Mouse (Mus musculus): ENCODE results near the gene Tapbp.
A peak's percentile ranks its signal among the peaks of the same experiment; 100 is the strongest.
"Not testable (repeated sequence)": the region's sequence is repeated elsewhere in the genome, so short reads cannot be mapped to it uniquely, and the experiment has no call there.

Gene Tapbp

DNA sequence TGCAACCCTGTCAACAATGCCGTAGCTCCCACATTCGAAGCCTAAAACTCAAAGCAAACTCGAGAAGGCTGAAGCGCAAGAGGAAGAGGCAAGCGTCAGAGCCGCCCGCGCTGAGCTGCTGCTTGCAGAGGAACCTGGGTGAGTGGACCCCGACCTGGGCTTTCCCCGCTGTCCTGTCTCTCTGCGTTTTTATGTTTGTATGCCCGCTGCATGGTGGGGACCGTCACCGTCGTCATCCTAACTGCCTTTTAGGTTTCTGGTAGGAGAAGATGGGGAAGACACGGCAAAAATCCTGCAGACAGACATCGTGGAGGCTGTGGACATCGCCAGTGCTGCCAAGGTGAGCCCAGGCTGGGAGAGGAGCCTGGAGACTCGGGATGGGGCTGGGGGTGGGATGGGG lies 25.7 kb downstream of the Tapbp start:
- DNase-seq (ENCODE audit: low spot score in 2 of 2), result no peak

GRCm38 (mm10) chr17:33943454-33943853 lies 27.8 kb downstream of the Tapbp start:
- no peak for DNase-seq (ENCODE audit: low spot score in 2 of 2)

GRCm38 (mm10) chr17:33947430-33948089 lies 31.9 kb downstream of the Tapbp start:
- peak in 1 of 2 experiments; percentile 39 for DNase-seq (ENCODE audit: low spot score in 2 of 2)

DNA sequence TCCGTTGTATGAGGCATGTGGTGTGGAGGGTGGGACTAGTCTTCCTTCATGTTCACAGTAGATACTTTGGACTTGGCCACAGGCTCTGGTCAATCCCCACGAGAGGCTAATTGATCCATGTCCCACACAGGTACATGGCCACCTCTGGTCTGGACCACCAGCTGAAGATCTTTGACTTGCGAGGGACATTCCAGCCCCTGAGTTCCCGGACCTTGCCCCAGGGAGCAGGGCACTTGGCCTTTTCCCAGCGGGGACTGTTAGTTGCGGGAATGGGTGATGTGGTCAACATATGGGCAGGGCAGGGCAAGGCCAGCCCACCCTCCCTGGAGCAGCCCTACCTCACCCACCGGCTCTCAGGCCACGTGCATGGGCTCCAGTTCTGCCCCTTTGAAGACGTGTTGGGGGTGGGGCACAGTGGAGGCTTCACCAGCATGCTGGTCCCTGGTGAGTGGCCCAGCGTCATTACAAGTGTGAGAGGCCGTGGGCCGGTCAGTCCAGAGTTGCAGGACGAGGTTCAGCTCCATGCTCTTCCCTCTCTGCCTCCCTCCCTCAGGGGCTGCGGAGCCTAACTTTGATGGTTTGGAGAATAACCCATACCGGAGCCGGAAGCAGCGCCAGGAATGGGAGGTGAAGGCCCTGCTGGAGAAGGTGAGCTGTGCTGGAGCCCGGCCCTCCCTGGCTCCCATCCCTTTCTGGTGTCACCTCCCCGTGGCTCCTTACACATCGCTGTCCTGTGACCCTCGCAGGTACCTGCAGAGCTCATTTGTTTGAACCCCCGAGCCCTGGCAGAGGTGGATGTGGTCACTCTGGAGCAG lies 32.6 kb downstream of the Tapbp start:
- DNase-seq (ENCODE audit: low spot score in 2 of 2), result no peak

- DNase-seq (ENCODE audit: low spot score in 2 of 2), result no peak
Observed at GRCm38 (mm10) chr17:33948905-33949537, 33.3 kb downstream of the Tapbp start.

GRCm38 (mm10) chr17:33950131-33950625 lies 34.5 kb downstream of the Tapbp start:
- no peak for DNase-seq (ENCODE audit: low spot score in 2 of 2)

GRCm38 (mm10) chr17:33951021-33951946 lies 35.6 kb downstream of the Tapbp start, which contains the start of gene B3galt4:
Gene B3galt4 (minus strand): TSS chr17:33951488.
- peak; percentile 78 to 79 for DNase-seq (ENCODE audit: low spot score in 2 of 2)

- DNase-seq (ENCODE audit: low spot score in 2 of 2), result not testable (repeated sequence)
Observed at GRCm38 (mm10) chr17:33952015-33952414, 36.3 kb downstream of the Tapbp start.

DNA sequence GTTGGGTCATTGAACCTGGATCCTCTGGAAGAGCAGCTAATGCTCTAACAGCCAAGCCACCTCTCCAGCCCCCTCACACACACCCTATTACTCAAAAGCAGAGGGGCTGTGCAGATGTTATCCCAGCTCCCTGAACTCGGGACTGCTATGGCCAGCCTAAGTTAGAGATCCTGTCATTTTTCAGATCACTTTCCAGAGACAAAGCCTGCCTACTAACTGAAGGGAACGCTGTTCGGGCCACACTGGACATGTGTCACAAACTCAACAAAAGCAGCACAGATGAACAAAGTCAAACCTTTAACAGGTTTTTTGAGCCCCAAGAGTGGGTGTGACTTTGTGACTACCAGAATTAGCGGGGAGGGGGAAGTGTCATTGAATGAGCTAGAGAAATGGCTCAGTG lies 37.2 kb downstream of the Tapbp start:
- no peak for DNase-seq (ENCODE audit: low spot score in 2 of 2)

DNA sequence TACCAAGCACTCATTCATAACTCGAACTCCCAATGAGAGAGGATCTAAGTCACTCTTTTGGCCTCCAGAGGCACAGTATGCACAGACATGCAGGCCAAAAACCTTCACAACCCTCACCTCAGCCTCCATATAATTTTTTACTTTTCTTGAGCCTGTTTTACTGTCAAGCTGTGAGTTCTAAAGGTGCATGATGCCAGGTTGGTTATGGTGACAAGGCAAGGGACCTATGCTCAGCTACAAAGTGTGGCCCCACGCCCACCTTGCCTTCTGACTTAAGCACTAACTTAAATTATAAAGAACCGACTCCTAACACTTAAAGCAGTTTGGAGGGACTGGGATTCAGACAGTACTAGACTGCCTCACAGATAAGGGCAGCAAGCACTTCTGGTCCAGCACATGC lies 37.6 kb downstream of the Tapbp start:
- DNase-seq (ENCODE audit: low spot score in 2 of 2), result no peak

GRCm38 (mm10) chr17:33953961-33954565 lies 38.4 kb downstream of the Tapbp start:
- DNase-seq (ENCODE audit: low spot score in 2 of 2), result no peak

GRCm38 (mm10) chr17:33954646-33955554 lies 39.2 kb downstream of the Tapbp start:
- no peak for DNase-seq (ENCODE audit: low spot score in 2 of 2)

DNA sequence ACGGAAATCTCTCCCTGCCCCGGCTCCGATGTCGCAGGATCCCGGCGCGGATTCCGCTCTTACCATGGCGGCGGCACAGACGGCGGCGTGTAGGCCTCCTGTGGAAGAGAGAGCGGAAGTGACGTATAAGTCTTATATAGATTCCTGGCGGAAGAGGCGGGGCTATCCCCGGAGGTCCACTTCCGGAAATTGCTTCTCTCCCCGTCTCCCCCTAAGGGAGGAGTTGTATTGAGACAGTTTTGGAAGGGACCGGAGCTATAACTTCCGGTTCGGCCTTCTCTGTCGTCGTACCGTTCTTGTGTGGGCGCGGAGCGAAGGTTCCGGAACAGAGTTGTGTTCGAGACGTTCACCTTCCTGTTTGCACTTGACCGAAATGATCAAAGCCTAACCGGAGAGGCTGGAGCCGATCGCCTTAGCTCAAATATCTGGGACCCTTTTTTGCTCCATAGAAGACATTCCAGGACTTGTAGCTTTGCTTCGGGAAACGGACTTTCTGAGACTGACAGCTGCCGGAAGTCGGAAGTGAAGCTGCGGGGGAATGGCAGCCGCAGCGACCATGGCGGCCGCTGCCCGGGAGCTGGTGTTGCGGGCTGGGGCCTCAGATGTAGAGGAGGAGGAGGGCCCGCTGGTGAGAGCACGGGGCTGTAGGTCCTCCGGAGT lies 40.0 kb downstream of the Tapbp start, which contains the start of the genes Vps52 and Rps18:
Vps52 (plus strand) TSS at position 258 of the 660 bp plus-strand sequence.
Rps18 (minus strand) TSS at position 447 of the 660 bp plus-strand sequence.
- peak; percentile 93 to 98 for DNase-seq (ENCODE audit: low spot score in 2 of 2)

DNA sequence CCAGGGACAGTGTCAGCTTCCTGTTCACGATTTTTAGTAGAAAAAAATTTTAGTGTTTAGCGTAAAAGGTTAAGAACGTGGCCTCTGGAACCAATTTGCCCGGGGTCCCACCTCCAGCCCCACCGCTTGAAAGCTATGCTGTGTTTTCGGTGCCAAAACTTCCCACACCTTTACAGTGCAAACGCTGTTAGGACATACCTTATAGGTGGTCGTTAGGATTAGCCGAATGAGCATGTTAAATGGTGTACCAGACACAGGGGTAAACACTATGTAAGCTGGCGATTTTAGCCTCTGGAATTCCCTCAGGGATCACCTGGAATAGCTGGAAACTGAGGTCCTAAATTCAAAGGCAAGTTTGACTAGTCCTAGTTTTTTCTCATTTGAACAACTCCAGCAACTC lies 40.6 kb downstream of the Tapbp start:
- no peak for DNase-seq (ENCODE audit: low spot score in 2 of 2)

GRCm38 (mm10) chr17:33957493-33957892 lies 41.8 kb downstream of the Tapbp start:
- DNase-seq (ENCODE audit: low spot score in 2 of 2), result no peak

DNA sequence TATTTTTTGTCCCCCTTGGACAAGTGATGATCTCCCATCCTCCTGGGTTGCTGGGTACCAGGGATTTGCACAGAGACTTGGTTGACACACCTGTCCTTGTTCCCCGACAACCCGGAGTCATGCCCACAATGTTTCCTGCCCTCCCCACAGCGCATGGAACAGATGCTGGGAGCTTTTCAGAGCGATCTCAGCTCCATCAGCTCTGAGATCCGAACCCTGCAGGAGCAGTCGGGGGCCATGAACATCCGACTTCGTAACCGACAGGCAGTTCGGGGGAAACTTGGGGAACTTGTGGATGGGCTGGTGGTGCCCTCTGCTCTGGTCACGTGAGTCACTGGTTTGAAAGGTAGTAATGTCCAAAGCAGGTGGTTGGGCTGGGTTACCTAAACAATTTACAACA lies 42.8 kb downstream of the Tapbp start:
- DNase-seq (ENCODE audit: low spot score in 2 of 2), result no peak

- DNase-seq (ENCODE audit: low spot score in 2 of 2), result no peak
Observed at GRCm38 (mm10) chr17:33959135-33959534, 43.4 kb downstream of the Tapbp start.

GRCm38 (mm10) chr17:33959948-33960347 lies 44.2 kb downstream of the Tapbp start:
- DNase-seq (ENCODE audit: low spot score in 2 of 2), result no peak

DNA sequence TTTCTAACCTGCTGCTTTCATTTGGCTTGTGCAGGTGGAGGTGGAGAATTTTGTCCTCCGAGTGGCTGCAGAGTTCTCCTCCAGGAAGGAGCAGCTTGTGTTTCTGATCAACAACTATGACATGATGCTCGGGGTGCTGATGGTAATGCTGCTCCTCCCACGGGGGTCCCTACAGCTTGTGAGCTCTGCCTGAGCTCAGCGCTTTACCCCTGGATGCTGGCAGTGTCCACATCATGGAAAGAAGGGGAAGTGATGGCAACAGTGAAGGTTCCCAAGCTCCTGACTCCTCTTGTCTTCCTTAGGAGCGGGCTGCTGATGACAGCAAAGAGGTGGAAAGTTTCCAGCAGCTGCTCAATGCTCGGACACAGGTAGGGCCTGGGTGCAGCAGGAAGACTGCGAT lies 47.2 kb downstream of the Tapbp start:
- no peak for DNase-seq (ENCODE audit: low spot score in 2 of 2)
